ENCODE assay signal across 12 mouse cellular contexts in the genomic region with DNA sequence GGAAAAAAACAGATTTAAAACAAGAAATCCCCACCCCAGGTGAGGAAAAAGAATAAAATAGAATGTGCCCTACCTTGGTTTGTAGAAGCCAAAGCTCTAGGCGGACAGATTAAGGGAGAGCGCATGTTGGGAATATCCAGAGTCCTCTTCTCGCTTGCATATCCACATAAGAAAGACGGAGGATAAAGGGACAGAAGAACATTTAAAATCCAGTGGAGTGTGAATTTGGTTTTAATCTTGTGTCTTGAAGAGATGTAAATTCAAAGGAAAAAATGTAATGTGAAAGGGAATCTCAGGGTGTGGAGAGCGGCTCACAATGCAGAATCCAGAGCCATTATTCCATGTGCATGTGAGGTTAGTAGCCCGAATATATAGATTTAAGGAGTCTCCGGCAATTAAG. TPM values are rescaled to one million over a fixed set of nuclear protein-coding genes. Genes with fewer than 3 reads are reported as not detected.
DNase-seq lines count a peak whose midpoint lies in the region; ATAC-seq and TF ChIP-seq lines count a peak whose summit lies in the region.
"Had no signal": no experiment of that assay in that cellular context is flagged by ENCODE, and none has a peak within 500 bp of the region (broad histone marks: within the 10 kb centered on the region; RNA-seq: fewer than 3 reads in every experiment).

No protein-coding gene starts in this region.

- DNase-seq in heart, adult 9 months (ENCODE audit: low spot score in 2 of 2) = no peak
- peak; percentile 19 for DNase-seq in forebrain, embryonic 14.5 days (ENCODE audit: low spot score)
- DNase-seq in midbrain, embryonic 10.5 days (ENCODE audit: low spot score) = no peak
- no peak for DNase-seq in MN1 (ENCODE audit: low spot score)
- DNase-seq in T-cell, adult 2 months (ENCODE audit: low spot score) = no peak
- DNase-seq in gastrocnemius, adult 2 months = no peak
- DNase-seq: adrenal gland, postnatal 36 days; liver, embryonic 13.5 days; thymus, adult 2 months had no signal

- peak overlapping the region; percentile 58; the same call in 1 of the 2 replicates for H3K4me3 ChIP-seq in heart, embryonic 13.5 days
- H3K4me3 ChIP-seq in E14TG2a.4 (replicated peaks; ENCODE audit: low read length) = peak overlapping the region; percentile 84
- H3K4me3 ChIP-seq in forebrain, embryonic 14.5 days (ENCODE audit: low read depth, low read length) = peak overlapping the region; percentile 61
- peak overlapping the region; percentile 69 for H3K4me3 ChIP-seq in midbrain, embryonic 10.5 days
- H3K4me3 ChIP-seq in gastrocnemius, adult 2 months = no peak overlapping the region

- no peak for TF ChIP-seq CTCF in E14TG2a.4 (conservative IDR thresholded peaks at IDR 0.05; ENCODE audit: low read length)
- TF ChIP-seq CTCF in gastrocnemius, adult 2 months (IDR thresholded peaks at IDR 0.05) = no peak

- H3K27ac ChIP-seq in heart, embryonic 13.5 days (replicated peaks) = no peak overlapping the region
- no peak overlapping the region; the same call in 1 of the 2 replicates for H3K27ac ChIP-seq in forebrain, embryonic 14.5 days (ENCODE audit: low read depth, low read length)
- no peak overlapping the region for H3K27ac ChIP-seq in midbrain, embryonic 10.5 days (replicated peaks)
- H3K27ac ChIP-seq in gastrocnemius, adult 2 months = no peak overlapping the region
- H3K27ac ChIP-seq: liver, embryonic 13.5 days had no signal

- H3K4me2 ChIP-seq in heart, embryonic 13.5 days = no peak overlapping the region; the same call in 1 of the 2 replicates
- peak overlapping the region; percentile 90 for H3K4me2 ChIP-seq in forebrain, embryonic 14.5 days (ENCODE audit: low read length)

- H3K9ac ChIP-seq in heart, embryonic 13.5 days = no peak overlapping the region
- peak overlapping the region; percentile 75 for H3K9ac ChIP-seq in forebrain, embryonic 14.5 days (ENCODE audit: low read length)
- H3K9ac ChIP-seq: liver, embryonic 13.5 days had no signal

- H3K9me3 ChIP-seq in heart, embryonic 13.5 days = no peaks in the 10 kb centered on the region
- no peaks in the 10 kb centered on the region for H3K9me3 ChIP-seq in E14TG2a.4 (ENCODE audit: low read length)
- no peaks in the 10 kb centered on the region for H3K9me3 ChIP-seq in forebrain, embryonic 14.5 days (replicated peaks; ENCODE audit: control insufficient read depth, low read length)
- no peaks in the 10 kb centered on the region for H3K9me3 ChIP-seq in midbrain, embryonic 10.5 days (replicated peaks)

- no peaks in the 10 kb centered on the region for H3K36me3 ChIP-seq in heart, embryonic 13.5 days
- H3K36me3 ChIP-seq in E14TG2a.4 (ENCODE audit: insufficient read depth, low read length) = no peaks in the 10 kb centered on the region
- no peaks in the 10 kb centered on the region for H3K36me3 ChIP-seq in forebrain, embryonic 14.5 days (ENCODE audit: control insufficient read depth, insufficient read depth, low read length)
- H3K36me3 ChIP-seq in midbrain, embryonic 10.5 days = no peaks in the 10 kb centered on the region
- H3K36me3 ChIP-seq: liver, embryonic 13.5 days had no signal

- ATAC-seq in heart, embryonic 13.5 days (ENCODE audit: extremely low read depth, insufficient number of reproducible peaks, low FRiP score, low TSS enrichment) = no peak
- no peak for ATAC-seq in forebrain, embryonic 14.5 days

- 22% methylated on average over 7 of the region's 7 CpGs for WGBS in heart, embryonic 13.5 days
- WGBS in forebrain, embryonic 14.5 days = 14% methylated on average over 7 of the region's 7 CpGs
- 15% methylated on average over 7 of the region's 7 CpGs for WGBS in midbrain, embryonic 10.5 days

- intact Hi-C loops in gastrocnemius, adult 2 months (cut with DNase I) = no loop called here

- H3K27me3 ChIP-seq in heart, embryonic 13.5 days (replicated peaks) = peaks cover 69% of the 10 kb centered on the region
- peaks cover 47% of the 10 kb centered on the region for H3K27me3 ChIP-seq in E14TG2a.4 (ENCODE audit: insufficient read depth, low read length)
- H3K27me3 ChIP-seq in forebrain, embryonic 14.5 days (replicated peaks; ENCODE audit: control insufficient read depth, insufficient read depth, low read length) = peaks cover 8% of the 10 kb centered on the region; the same call in 1 of the 2 replicates
- H3K27me3 ChIP-seq in midbrain, embryonic 10.5 days (ENCODE audit: low read depth, poor library complexity, severe bottlenecking) = peaks cover 45% of the 10 kb centered on the region

- peaks cover 16% of the 10 kb centered on the region for H3K4me1 ChIP-seq in heart, embryonic 13.5 days
- peaks cover 15% of the 10 kb centered on the region for H3K4me1 ChIP-seq in E14TG2a.4 (replicated peaks; ENCODE audit: low read depth, low read length)
- H3K4me1 ChIP-seq in forebrain, embryonic 14.5 days (ENCODE audit: control insufficient read depth, insufficient read depth, low read length) = peaks cover 3% of the 10 kb centered on the region; the same call in 1 of the 2 replicates
- H3K4me1 ChIP-seq in midbrain, embryonic 10.5 days = peaks cover 21% of the 10 kb centered on the region
- H3K4me1 ChIP-seq: liver, embryonic 13.5 days had no signal

RNA-seq across cellular contexts. Expression of a gene that starts 2.0 kb away (rescaled TPM):
- 0.03 and 0.05 TPM in 2 replicates for polyA plus RNA-seq in heart, embryonic 13.5 days (2015; fragmentation: Nextera tagmentation; extraction: Ambion mirVana)
- 22.3 and 46.3 TPM in 2 replicates for polyA plus RNA-seq in forebrain, embryonic 14.5 days (2014; fragmentation: Nextera tagmentation; extraction: Ambion mirVana)
- polyA plus RNA-seq in midbrain, embryonic 10.5 days (2016; fragmentation: Nextera tagmentation; extraction: Ambion mirVana) = 0.09 and 1.4 TPM in 2 replicates
- under 1 TPM in 1 of 2 experiments, not detected in 1; 0.03 TPM for total RNA-seq in gastrocnemius, adult 2 months (2021)
- polyA plus RNA-seq: heart, postnatal 0 days had no signal
